Mouse (Mus musculus): ENCODE data around the gene Hikeshi.

The Hikeshi gene

GRCm38 (mm10) chr7:89940571-89941463 lies at the start of gene Hikeshi:
Hikeshi (minus strand) TSS chr7:89941204.
- peak; percentile 88 for DNase-seq (ENCODE audit: low read depth)

- no peak for DNase-seq (ENCODE audit: low read depth)
These were observed 43.4 kb upstream of the Hikeshi start for GRCm38 (mm10) chr7:89984421-89984820.

GRCm38 (mm10) chr7:89983441-89983840 lies 42.4 kb upstream of the Hikeshi start:
- DNase-seq (ENCODE audit: low read depth): no peak

DNA sequence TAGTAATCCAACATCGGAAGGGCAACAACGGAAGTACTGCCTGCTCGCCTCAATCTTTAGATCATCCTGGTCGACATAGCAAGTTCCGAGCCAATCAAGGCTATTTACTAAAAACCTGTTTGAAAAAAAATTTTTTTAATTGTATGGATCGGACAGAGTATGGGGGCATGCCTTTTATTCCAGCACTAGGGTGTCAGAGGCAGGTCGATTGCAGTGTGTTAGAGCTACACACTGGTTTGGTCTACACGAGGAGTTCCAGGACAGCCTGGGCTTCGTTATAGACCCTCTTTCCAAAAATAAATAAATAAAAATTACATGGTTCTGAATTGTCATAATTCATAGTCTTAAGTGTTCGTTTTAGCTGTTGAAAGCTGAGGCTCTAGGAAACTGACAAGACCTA lies 40.6 kb upstream of the Hikeshi start:
- DNase-seq (ENCODE audit: low read depth): no peak

- peak; percentile 81 for DNase-seq (ENCODE audit: low read depth)
These were observed 39.8 kb upstream of the Hikeshi start, which contains the start of gene Eed for GRCm38 (mm10) chr7:89980485-89981422. Eed (minus strand) TSS chr7:89980983.

GRCm38 (mm10) chr7:89980133-89980484 lies 39.1 kb upstream of the Hikeshi start:
- no peak for DNase-seq (ENCODE audit: low read depth)

DNA sequence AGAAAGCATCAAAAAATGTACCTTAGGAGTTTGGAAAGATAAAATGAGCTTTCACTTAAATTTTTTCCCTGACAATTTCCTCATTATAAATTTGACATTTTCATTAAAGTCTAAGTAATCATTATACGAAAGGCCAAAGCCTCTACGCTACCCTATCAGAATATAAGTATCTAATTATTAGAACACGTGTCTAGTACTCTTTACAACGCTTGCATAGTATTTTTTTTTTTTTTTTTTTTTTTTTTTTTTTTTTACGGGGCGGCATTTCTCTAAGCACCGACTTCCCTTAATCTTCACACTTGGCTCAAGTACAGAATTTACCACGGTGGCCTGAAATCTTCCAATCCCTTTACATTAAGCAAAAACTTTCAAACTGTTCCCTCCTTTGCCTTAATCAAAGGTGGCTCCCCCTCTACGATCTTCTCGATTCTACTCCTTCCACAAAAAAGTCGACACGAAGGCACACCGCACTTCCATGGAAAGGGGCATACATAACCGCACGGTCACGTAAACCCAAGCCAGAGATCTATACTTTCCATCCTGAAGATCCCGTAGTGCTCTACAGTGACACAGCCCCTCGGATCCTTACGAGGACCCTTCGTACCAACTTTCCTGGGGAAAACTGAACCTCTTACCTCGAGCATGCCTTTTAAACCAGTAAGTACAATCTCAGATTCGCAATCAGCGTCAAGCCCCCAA lies 38.6 kb upstream of the Hikeshi start:
- DNase-seq (ENCODE audit: low read depth): no peak

- no peak for DNase-seq (ENCODE audit: low read depth)
These were observed 35.8 kb upstream of the Hikeshi start for GRCm38 (mm10) chr7:89976796-89977195.

DNA sequence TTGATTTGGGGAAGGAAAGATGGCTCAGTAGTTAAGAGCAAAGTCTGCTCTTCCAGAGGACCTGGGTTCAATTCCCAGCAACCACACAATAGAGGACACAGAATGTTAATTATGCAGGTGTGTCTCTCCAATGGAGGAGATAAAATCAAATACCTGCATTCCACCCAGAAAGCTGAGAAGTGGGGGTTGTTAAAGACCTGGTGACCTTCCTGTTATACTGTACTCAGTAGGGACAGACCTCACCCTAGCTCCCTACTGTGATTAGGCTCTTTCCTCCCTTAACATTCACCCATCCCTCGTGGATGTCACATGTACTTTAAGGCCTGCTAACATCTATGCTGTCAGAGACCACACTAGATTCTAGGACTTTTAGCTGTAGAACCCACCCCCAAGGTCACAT lies 34.6 kb upstream of the Hikeshi start:
- no peak for DNase-seq (ENCODE audit: low read depth)

- no peak for DNase-seq (ENCODE audit: low read depth)
These were observed 26.2 kb upstream of the Hikeshi start for GRCm38 (mm10) chr7:89967235-89967634.

DNA sequence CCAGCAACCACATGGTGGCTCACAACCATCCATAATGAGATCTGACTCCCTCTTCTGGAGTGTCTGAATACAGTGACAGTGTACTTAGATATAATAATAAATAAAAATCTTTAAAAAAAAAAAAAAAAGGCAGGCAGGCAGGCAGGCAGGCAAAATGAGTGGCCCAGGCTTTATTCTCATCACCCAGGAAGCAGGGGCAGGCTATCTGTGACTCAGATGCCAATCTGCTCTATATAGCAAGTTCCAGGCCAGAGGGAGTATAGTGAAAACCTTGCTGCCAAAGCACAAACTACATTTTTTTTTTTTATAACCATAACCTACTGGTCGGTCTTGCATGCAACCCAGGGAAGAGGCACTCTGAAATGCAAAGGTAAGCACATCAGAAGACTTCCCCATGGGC lies 25.8 kb upstream of the Hikeshi start:
- DNase-seq (ENCODE audit: low read depth): no peak

DNA sequence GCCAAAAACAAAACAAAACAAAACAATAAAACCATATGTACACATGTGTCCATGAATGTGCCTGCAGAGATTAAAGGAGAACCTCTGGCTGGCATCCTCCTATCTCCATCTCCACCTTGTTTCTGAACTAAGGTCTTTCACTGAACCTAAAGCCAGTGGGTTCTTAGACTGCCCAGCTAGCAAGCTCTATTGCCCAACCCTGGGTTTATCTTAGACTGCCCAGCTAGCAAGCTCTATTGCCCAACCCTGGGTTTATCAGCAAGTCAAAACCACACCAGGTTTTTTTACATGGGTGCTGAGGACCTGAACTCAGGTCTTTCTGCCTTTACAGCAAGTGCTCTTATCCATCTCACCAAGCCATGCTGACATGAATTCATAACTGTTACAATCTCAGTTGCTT lies 22.1 kb upstream of the Hikeshi start:
- no peak for DNase-seq (ENCODE audit: low read depth)

DNA sequence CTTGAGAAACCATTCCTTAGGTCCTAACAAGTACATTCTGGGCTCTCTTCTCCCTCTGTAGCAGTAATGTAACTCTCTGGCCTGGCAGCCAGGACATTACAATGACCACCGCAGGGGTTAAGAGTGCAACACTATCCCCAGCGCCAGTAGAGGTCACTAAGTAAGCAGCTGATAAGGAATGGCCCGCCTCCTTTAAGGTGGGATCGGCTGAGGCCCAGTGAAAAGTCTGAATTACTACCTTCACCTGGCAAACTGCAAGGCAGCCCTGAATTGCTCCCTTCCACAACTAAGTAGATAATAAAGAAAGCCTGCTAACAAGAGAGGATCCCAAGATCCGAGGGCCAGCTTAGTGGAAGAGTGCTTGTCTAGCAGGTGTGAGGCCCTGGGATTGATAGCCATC lies 16.3 kb upstream of the Hikeshi start:
- DNase-seq (ENCODE audit: low read depth): no peak

- DNase-seq (ENCODE audit: low read depth): no peak
These were observed 13.3 kb upstream of the Hikeshi start for GRCm38 (mm10) chr7:89954261-89954660.

DNA sequence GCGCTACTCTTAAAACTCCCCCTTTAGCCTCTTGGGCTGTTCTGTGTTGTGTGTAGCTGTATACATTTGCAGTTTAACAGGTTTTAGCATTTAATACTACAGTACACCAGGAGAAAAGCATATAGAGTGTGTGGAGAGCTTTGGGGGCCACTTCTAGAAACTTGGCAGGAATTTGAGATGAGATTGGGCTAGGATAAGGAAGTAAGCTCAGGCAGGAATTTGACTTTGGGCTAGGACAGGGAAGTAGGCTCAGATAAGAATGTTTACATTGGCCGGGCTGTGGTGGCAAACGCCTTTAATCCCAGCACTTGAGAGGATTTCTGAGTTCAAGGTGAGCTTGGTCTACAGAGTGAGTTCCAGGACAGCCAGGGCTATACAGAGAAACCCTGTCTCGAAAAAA lies 8.4 kb upstream of the Hikeshi start:
- DNase-seq (ENCODE audit: low read depth): no peak

DNA sequence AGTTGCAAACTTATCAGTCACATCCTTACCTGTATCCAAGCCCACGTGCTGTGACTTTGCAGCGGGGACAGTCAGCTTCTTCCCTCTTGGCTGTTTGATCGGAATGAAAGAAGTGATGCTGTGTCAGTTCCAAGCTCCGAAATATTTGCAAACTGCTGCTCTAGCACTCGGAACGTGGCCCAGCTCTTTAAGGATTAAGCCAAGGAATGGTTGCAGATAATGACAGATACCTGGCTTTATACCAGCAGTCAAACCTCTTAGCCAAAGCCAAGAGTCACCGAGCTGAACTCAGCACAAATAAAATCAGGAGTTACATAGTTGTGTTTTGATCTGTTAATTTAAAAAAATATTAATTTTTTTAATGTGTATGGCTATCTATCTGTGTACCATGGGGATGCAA lies 7.0 kb upstream of the Hikeshi start:
- DNase-seq (ENCODE audit: low read depth): peak; percentile 45

- no peak for DNase-seq (ENCODE audit: low read depth)
These were observed 1.3 kb downstream of the Hikeshi start for GRCm38 (mm10) chr7:89939497-89940353.

DNA sequence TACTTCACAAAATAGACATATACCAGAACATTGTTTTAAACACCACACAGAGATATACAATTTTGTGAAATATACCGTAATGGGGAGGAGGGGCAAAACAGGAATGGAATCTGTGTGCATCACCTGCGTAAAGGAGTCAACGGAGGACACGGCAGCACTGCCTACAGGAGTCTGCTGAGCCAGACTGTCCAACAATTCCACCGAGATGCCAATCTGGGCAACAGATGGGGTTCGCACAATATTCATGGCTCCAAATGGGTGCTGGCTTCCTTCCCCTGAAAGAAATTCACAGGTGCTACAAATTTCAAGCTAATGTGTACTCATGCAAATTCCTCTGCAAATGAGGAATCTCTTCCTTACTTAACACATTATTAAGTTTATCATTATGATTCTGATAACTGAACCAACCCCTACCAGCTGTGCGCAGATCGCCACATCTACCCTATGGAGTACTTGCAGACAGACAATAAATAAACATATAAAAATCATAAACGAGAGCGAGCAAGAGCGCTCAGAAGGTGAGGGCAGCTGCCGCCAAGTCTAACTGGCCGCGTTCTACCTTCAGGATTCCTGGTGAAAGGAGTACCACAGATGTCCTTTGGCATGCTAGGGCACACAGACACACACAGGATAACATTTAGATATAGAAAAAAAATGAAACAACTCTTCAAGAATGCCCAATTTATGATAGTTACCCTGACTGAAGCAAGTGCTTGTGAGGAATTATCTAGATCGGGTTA lies 17.4 kb downstream of the Hikeshi start:
- DNase-seq (ENCODE audit: low read depth): no peak

DNA sequence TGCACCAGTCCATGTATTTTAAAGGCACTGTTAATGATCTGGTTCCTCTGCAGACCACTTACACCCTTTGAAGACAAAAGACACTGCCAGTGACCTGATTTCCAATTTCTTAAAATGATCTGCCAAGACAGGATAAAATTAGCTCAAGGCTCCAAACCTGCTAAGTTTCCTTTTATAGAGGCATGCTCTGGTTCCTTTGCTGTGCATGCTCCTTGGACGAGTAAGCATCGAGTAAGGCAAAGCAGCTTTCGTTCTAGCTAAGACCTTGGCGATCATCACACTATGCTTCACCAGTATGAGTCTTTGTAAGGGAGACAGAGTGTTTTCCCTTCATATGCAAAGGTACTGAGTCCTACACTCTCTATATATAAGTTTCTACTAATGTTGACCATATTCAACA lies 23.2 kb downstream of the Hikeshi start:
- no peak for DNase-seq (ENCODE audit: low read depth)

DNA sequence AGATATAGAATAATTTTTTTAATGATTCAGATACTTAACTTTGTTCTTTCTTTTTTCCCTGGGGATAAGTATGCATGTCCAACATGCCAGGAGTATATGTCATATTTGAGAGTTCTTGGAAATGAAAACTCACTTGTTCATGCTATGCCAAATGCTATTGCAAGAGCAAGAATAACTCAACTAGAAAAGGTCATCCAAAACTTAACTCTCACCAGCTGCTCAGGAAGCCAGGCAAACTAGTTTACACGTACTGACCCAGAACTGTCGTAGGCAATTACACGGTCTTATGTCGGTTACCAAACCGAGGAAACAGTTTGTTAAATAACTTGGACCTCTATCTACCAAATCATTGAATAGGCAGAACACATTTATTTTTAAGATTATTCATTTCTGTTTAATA lies 24.3 kb downstream of the Hikeshi start:
- peak; percentile 76 for DNase-seq (ENCODE audit: low read depth)
